Mouse (Mus musculus): ENCODE results near the gene Dnaja4. TPM values are rescaled to one million over a fixed set of nuclear protein-coding genes. Genes with fewer than 3 reads are reported as not detected.

The Dnaja4 gene
- polyA plus RNA-seq, 1 experiment from 2014 or later = 0.69 TPM

- Histone ChIP-seq H3K36me3 (ENCODE audit: inconsistent target) (no peaks in the 10 kb centered on the region), H3K27ac (no peak overlapping the region), H3K4me3 (ENCODE audit: inconsistent target) (no peak overlapping the region), H3K79me2 (ENCODE audit: inconsistent target) (no peaks in the 10 kb centered on the region)
- 81% methylated on average over 21 of the region's 21 CpGs for WGBS (ENCODE audit: missing documents)
These were observed 53.7 kb downstream of the Dnaja4 start for GRCm38 (mm10) chr9:54752201-54752943.

DNA sequence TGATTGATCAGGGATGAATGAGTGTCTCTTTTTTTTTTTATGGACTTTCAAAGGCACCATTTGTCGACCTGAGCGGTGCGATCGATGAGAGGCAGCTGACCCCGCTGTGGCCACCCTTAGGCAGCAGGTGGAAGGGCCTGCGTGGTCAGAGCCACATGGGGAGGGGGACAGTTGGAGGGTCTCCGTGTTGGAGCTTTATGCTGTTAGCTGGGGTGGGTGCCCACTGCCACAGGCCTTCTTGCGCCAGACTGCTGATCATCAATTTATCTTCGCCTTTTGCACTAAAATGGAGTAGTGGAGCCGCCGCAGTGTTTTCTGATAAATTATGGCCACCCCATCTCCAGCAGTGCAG lies 54.2 kb downstream of the Dnaja4 start:
- WGBS (ENCODE audit: missing documents) = 64% methylated on average over 10 of the region's 11 CpGs
- Histone ChIP-seq H3K4me3 (ENCODE audit: inconsistent target) (no peak overlapping the region), H3K79me2 (ENCODE audit: inconsistent target) (no peaks in the 10 kb centered on the region), H3K27ac (no peak overlapping the region), H3K36me3 (ENCODE audit: inconsistent target) (no peaks in the 10 kb centered on the region)

GRCm38 (mm10) chr9:54759592-54759991 lies 60.9 kb downstream of the Dnaja4 start:
- WGBS (ENCODE audit: missing documents) = 70% methylated on average over 6 of the region's 6 CpGs
- Histone ChIP-seq H3K36me3 (ENCODE audit: inconsistent target) (no peaks in the 10 kb centered on the region), H3K79me2 (ENCODE audit: inconsistent target) (no peaks in the 10 kb centered on the region), H3K4me3 (ENCODE audit: inconsistent target) (no peak overlapping the region), H3K27ac (no peak overlapping the region)

GRCm38 (mm10) chr9:54764091-54764490 lies 65.4 kb downstream of the Dnaja4 start:
- H3K36me3 ChIP-seq (ENCODE audit: inconsistent target) = no peaks in the 10 kb centered on the region
- H3K79me2 ChIP-seq (ENCODE audit: inconsistent target) = no peaks in the 10 kb centered on the region
- H3K4me3 ChIP-seq (ENCODE audit: inconsistent target) = no peak overlapping the region
- WGBS (ENCODE audit: missing documents) = 35% methylated on average over 12 of the region's 12 CpGs
- no peak overlapping the region for H3K27ac ChIP-seq

DNA sequence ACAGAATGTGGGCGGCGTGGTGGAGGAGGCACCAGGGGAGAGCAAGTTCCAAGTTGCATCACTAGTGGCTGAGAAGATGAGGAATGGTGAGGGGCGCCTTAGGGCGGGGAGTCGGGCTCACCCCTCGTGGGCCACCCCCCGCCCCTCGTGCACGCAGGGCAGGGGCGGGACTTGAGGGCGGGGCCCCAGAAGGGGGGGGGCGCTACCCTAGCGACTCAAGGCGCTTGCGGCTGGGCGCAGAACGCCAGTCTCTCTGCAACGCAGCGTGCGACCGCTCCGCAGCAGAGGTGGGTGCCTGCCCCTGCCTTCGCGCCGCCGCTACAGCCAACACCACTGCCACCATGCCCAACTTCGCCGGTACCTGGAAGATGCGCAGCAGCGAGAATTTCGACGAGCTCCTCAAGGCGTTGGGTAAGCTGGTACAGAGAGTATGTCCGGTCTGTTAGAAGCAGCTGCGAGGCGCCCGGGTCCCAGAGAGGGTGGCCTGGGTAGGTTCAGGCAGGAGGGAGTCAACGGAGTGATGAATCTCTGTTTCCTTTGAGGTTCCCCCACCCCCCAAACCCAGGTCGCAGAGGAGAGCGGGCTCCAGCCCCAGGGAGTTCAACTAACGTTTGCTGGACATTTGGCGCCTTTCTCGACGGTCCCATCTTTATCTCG lies 66.0 kb downstream of the Dnaja4 start, which contains the start of gene Crabp1:
Gene Crabp1, plus strand, starts transcription at position 188 of the 657 bp plus-strand sequence.
- WGBS (ENCODE audit: missing documents) = 3% methylated on average over 45 of the region's 45 CpGs
- H3K4me3 ChIP-seq (ENCODE audit: inconsistent target) = no peak within 1 kb of the TSS
- no peaks in the 10 kb centered on the region for H3K36me3 ChIP-seq (ENCODE audit: inconsistent target)
- no peak within 1 kb of the TSS for H3K27ac ChIP-seq
- no peaks in the 10 kb centered on the region for H3K79me2 ChIP-seq (ENCODE audit: inconsistent target)

GRCm38 (mm10) chr9:54765336-54766085 lies 66.8 kb downstream of the Dnaja4 start:
- no peak overlapping the region for H3K4me3 ChIP-seq (ENCODE audit: inconsistent target)
- no peaks in the 10 kb centered on the region for H3K79me2 ChIP-seq (ENCODE audit: inconsistent target)
- H3K27ac ChIP-seq = no peak overlapping the region
- H3K36me3 ChIP-seq (ENCODE audit: inconsistent target) = no peaks in the 10 kb centered on the region
- WGBS (ENCODE audit: missing documents) = 4% methylated on average over 41 of the region's 41 CpGs

Other genes with a start within 250 kb of the Dnaja4 start
- gene Dmxl2, start 197.2 kb upstream of the Dnaja4 start, polyA plus RNA-seq (2018) = 11.7 to 18.8 TPM (median 14.4 TPM) in 3 replicates
- not detected in 3 replicates for gene Sh2d7, start 159.9 kb upstream of the Dnaja4 start, polyA plus RNA-seq (2018)
- gene Cib2, start 138.7 kb upstream of the Dnaja4 start, polyA plus RNA-seq (2018) = 2.2 to 2.4 TPM (median 2.3 TPM) in 3 replicates
- gene Idh3a, start 112.5 kb upstream of the Dnaja4 start, polyA plus RNA-seq (2018) = 15.2 to 61.4 TPM (median 20.5 TPM) in 3 replicates
- not detected in 3 replicates for gene Acsbg1, start 37.0 kb upstream of the Dnaja4 start, polyA plus RNA-seq (2018)
- 42.4 to 61.6 TPM (median 42.5 TPM) in 3 replicates for gene Wdr61, start 35.6 kb downstream of the Dnaja4 start, polyA plus RNA-seq (2018)
- gene Crabp1, start 65.9 kb downstream of the Dnaja4 start, polyA plus RNA-seq (2018) = not detected in 3 replicates
- gene Ireb2, start 164.9 kb downstream of the Dnaja4 start, polyA plus RNA-seq (2018) = 14.5 to 26.7 TPM (median 24.9 TPM) in 3 replicates
- gene Hykk, start 218.4 kb downstream of the Dnaja4 start, polyA plus RNA-seq (2018) = 0.05 to 0.30 TPM (median 0.21 TPM) in 3 replicates